ENCODE assay signal across 17 mouse cellular contexts in the genomic region with DNA sequence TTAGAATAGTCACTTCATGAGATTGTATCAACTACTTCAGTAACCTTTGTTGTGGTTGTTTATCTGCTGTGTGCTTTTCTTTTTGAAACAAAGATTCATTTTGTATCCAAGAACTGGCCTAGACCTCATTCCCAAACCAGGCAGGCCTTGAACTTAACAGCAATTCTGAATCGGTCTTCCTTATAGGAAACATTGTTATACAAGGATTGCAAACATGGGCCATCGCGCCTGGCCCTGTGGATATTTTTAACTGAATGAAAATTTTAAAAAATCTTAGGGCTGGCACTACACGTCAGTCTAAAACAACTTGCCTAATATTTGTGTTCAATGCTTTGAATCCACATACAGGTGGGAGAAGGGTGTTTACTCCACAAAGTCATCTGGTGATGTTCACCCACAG. TPM values are rescaled to one million over a fixed set of nuclear protein-coding genes. Genes with fewer than 3 reads are reported as not detected.
"Had no signal": no experiment of that assay in that cellular context is flagged by ENCODE, and none has a peak within 500 bp of the region (broad histone marks: within the 10 kb centered on the region; RNA-seq: fewer than 3 reads in every experiment).

No protein-coding gene starts in this region.

- H3K4me3 ChIP-seq: liver, embryonic 12.5 days; lung, embryonic 15.5 days; megakaryocyte, embryonic 14.5 days; midbrain, embryonic 12.5 days; midbrain, embryonic 15.5 days; neural tube, embryonic 12.5 days; stomach, embryonic 15.5 days had no signal

- ATAC-seq: liver, embryonic 12.5 days; lung, postnatal 0 days; midbrain, embryonic 15.5 days had no signal

- H3K9ac ChIP-seq: liver, embryonic 12.5 days; liver, embryonic 14.5 days; lung, embryonic 15.5 days; midbrain, embryonic 12.5 days; midbrain, embryonic 15.5 days; neural tube, embryonic 12.5 days; stomach, embryonic 15.5 days had no signal

- H3K27ac ChIP-seq: liver, embryonic 12.5 days; liver, embryonic 14.5 days; lung, embryonic 15.5 days; macrophage; midbrain, embryonic 12.5 days; midbrain, embryonic 15.5 days; neural tube, embryonic 12.5 days; stomach, embryonic 15.5 days had no signal

- H3K9me3 ChIP-seq: liver, embryonic 12.5 days; lung, embryonic 15.5 days; midbrain, embryonic 12.5 days; midbrain, embryonic 15.5 days; neural tube, embryonic 12.5 days; stomach, embryonic 15.5 days had no signal

- DNase-seq: lung, adult 2 months; lung, postnatal 14 days; lung, postnatal 36 days; right cerebral cortex, postnatal 14 days; thymus, adult 2 months; thymus, postnatal 25 days; thymus, postnatal 4 days had no signal

- H3K27me3 ChIP-seq: lung, embryonic 15.5 days; midbrain, embryonic 12.5 days; midbrain, embryonic 15.5 days; neural tube, embryonic 12.5 days; stomach, embryonic 15.5 days had no signal

- H3K4me2 ChIP-seq: liver, embryonic 12.5 days; lung, embryonic 15.5 days; midbrain, embryonic 12.5 days; midbrain, embryonic 15.5 days; neural tube, embryonic 12.5 days; stomach, embryonic 15.5 days had no signal

RNA-seq across cellular contexts. Expression of a gene that starts 3.5 kb away (rescaled TPM):
- polyA plus RNA-seq: macrophage had no signal
